Mouse (Mus musculus): ENCODE data around the gene Etfb. TPM values are rescaled to one million over a fixed set of nuclear protein-coding genes. Genes with fewer than 3 reads are reported as not detected.

The Etfb gene
- polyA plus RNA-seq, 1 experiment from 2014 or later: 575 TPM

GRCm38 (mm10) chr7:43434676-43435075 lies 9.2 kb upstream of the Etfb start:
- ATAC-seq (replicated peaks; ENCODE audit: low FRiP score, low read depth): no peak
- Histone ChIP-seq H3K9me3 (replicated peaks; ENCODE audit: low read length) (no peaks in the 10 kb centered on the region), H3K9ac (ENCODE audit: low read depth, low read length) (no peak overlapping the region), H3K4me3 (replicated peaks; ENCODE audit: low read depth, low read length) (no peak overlapping the region), H3K36me3 (ENCODE audit: insufficient read depth, low read length) (no peaks in the 10 kb centered on the region), H3K27me3 (ENCODE audit: insufficient read depth, low read length) (no peaks in the 10 kb centered on the region), H3K4me2 (ENCODE audit: low read length) (no peak overlapping the region), H3K4me1 (replicated peaks; ENCODE audit: insufficient read depth, low read length) (no peaks in the 10 kb centered on the region), H3K27ac (no peak overlapping the region)
- TF ChIP-seq CTCF (IDR thresholded peaks at IDR 0.05; ENCODE audit: low read depth): no peak
- WGBS: 90% methylated on average over 5 of the region's 5 CpGs
- no peak for DNase-seq (ENCODE audit: low spot score)

- 65% methylated on average over 10 of the region's 10 CpGs for WGBS
- no peak within 1 kb of the TSS for H3K9ac ChIP-seq (ENCODE audit: low read depth, low read length)
- H3K4me3 ChIP-seq (replicated peaks; ENCODE audit: low read depth, low read length): no peak within 1 kb of the TSS
- DNase-seq (ENCODE audit: low spot score): no peak
- no peak within 1 kb of the TSS for H3K4me2 ChIP-seq (ENCODE audit: low read length)
- H3K9me3 ChIP-seq (replicated peaks; ENCODE audit: low read length): no peaks in the 10 kb centered on the region
- no peak within 1 kb of the TSS for H3K27ac ChIP-seq
- no peaks in the 10 kb centered on the region for H3K36me3 ChIP-seq (ENCODE audit: insufficient read depth, low read length)
- no peak for ATAC-seq (replicated peaks; ENCODE audit: low FRiP score, low read depth)
- no peaks in the 10 kb centered on the region for H3K27me3 ChIP-seq (ENCODE audit: insufficient read depth, low read length)
- no peak for TF ChIP-seq CTCF (IDR thresholded peaks at IDR 0.05; ENCODE audit: low read depth)
- no peaks in the 10 kb centered on the region for H3K4me1 ChIP-seq (replicated peaks; ENCODE audit: insufficient read depth, low read length)
Measured at GRCm38 (mm10) chr7:43436341-43437255, 7.3 kb upstream of the Etfb start, which contains the start of gene Nkg7. Gene Nkg7, plus strand, starts transcription at chr7:43437073.

- ATAC-seq (replicated peaks; ENCODE audit: low FRiP score, low read depth) (no peak), DNase-seq (ENCODE audit: low spot score) (no peak)
- no peak for TF ChIP-seq CTCF (IDR thresholded peaks at IDR 0.05; ENCODE audit: low read depth)
- Histone ChIP-seq H3K4me2 (ENCODE audit: low read length) (no peak overlapping the region), H3K27ac (no peak overlapping the region), H3K9me3 (replicated peaks; ENCODE audit: low read length) (no peaks in the 10 kb centered on the region), H3K36me3 (ENCODE audit: insufficient read depth, low read length) (no peaks in the 10 kb centered on the region), H3K4me1 (replicated peaks; ENCODE audit: insufficient read depth, low read length) (0 out of 2 replicates have a peak, but pooled peaks cover 6% of the 10 kb centered on the region), H3K9ac (ENCODE audit: low read depth, low read length) (no peak overlapping the region), H3K27me3 (ENCODE audit: insufficient read depth, low read length) (no peaks in the 10 kb centered on the region), H3K4me3 (replicated peaks; ENCODE audit: low read depth, low read length) (no peak overlapping the region)
- WGBS: 85% methylated on average over 4 of the region's 4 CpGs
Measured at GRCm38 (mm10) chr7:43438611-43439010, 5.3 kb upstream of the Etfb start.

GRCm38 (mm10) chr7:43440482-43440881 lies 3.4 kb upstream of the Etfb start, which contains the start of gene Cldnd2:
Gene Cldnd2, plus strand, starts transcription at chr7:43440782.
- Histone ChIP-seq H3K4me2 (ENCODE audit: low read length) (no peak within 1 kb of the TSS), H3K27me3 (ENCODE audit: insufficient read depth, low read length) (no peaks in the 10 kb centered on the region), H3K36me3 (ENCODE audit: insufficient read depth, low read length) (no peaks in the 10 kb centered on the region), H3K4me3 (replicated peaks; ENCODE audit: low read depth, low read length) (no peak within 1 kb of the TSS), H3K4me1 (replicated peaks; ENCODE audit: insufficient read depth, low read length) (peaks cover 12% of the 10 kb centered on the region; the same call in 1 of the 2 replicates), H3K9ac (ENCODE audit: low read depth, low read length) (no peak within 1 kb of the TSS), H3K9me3 (replicated peaks; ENCODE audit: low read length) (no peaks in the 10 kb centered on the region), H3K27ac (no peak within 1 kb of the TSS)
- WGBS: 81% methylated on average over 6 of the region's 6 CpGs
- ATAC-seq (replicated peaks; ENCODE audit: low FRiP score, low read depth): no peak
- DNase-seq (ENCODE audit: low spot score): no peak
- no peak for TF ChIP-seq CTCF (IDR thresholded peaks at IDR 0.05; ENCODE audit: low read depth)

- no peak for TF ChIP-seq CTCF (IDR thresholded peaks at IDR 0.05; ENCODE audit: low read depth)
Measured at GRCm38 (mm10) chr7:43441071-43441470, 2.8 kb upstream of the Etfb start.

GRCm38 (mm10) chr7:43442684-43443083 lies 1.2 kb upstream of the Etfb start:
- H3K4me2 ChIP-seq (ENCODE audit: low read length): peak overlapping the region; percentile 80
- peak overlapping the region; percentile 48 for H3K4me3 ChIP-seq (replicated peaks; ENCODE audit: low read depth, low read length)
- no peak for ATAC-seq (replicated peaks; ENCODE audit: low FRiP score, low read depth)
- no peak for TF ChIP-seq CTCF (IDR thresholded peaks at IDR 0.05; ENCODE audit: low read depth)
- H3K9ac ChIP-seq (ENCODE audit: low read depth, low read length): peak overlapping the region; percentile 67
- H3K27me3 ChIP-seq (ENCODE audit: insufficient read depth, low read length): no peaks in the 10 kb centered on the region
- no peak for DNase-seq (ENCODE audit: low spot score)
- 10% methylated on average over 9 of the region's 9 CpGs for WGBS
- H3K36me3 ChIP-seq (ENCODE audit: insufficient read depth, low read length): no peaks in the 10 kb centered on the region
- peak overlapping the region; percentile 99 for H3K27ac ChIP-seq
- no peaks in the 10 kb centered on the region for H3K9me3 ChIP-seq (replicated peaks; ENCODE audit: low read length)
- peaks cover 12% of the 10 kb centered on the region; the same call in 1 of the 2 replicates for H3K4me1 ChIP-seq (replicated peaks; ENCODE audit: insufficient read depth, low read length)

More at GRCm38 (mm10) chr7:43441071-43441470, 2.8 kb upstream of the Etfb start:
- Histone ChIP-seq H3K4me3 (replicated peaks; ENCODE audit: low read depth, low read length) (no peak overlapping the region), H3K36me3 (ENCODE audit: insufficient read depth, low read length) (no peaks in the 10 kb centered on the region), H3K9ac (ENCODE audit: low read depth, low read length) (no peak overlapping the region), H3K4me2 (ENCODE audit: low read length) (no peak overlapping the region), H3K27ac (no peak overlapping the region), H3K27me3 (ENCODE audit: insufficient read depth, low read length) (no peaks in the 10 kb centered on the region), H3K4me1 (replicated peaks; ENCODE audit: insufficient read depth, low read length) (peaks cover 12% of the 10 kb centered on the region; the same call in 1 of the 2 replicates), H3K9me3 (replicated peaks; ENCODE audit: low read length) (no peaks in the 10 kb centered on the region)
- WGBS: 55% methylated on average over 3 of the region's 3 CpGs
- ATAC-seq (replicated peaks; ENCODE audit: low FRiP score, low read depth) (no peak), DNase-seq (ENCODE audit: low spot score) (no peak)

All from kidney, postnatal 0 days (tissue).